Mouse (Mus musculus): Measurements from ENCODE around the gene Cd164. TPM values are rescaled to one million over a fixed set of nuclear protein-coding genes. Genes with fewer than 3 reads are reported as not detected.
"Not testable (repeated sequence)": the region's sequence is repeated elsewhere in the genome, so short reads cannot be mapped to it uniquely, and the experiment has no call there.

Cd164 gene
- total and polyA plus RNA-seq, 2 experiments from 2014 or later: 31.3 to 61.9 TPM

DNA sequence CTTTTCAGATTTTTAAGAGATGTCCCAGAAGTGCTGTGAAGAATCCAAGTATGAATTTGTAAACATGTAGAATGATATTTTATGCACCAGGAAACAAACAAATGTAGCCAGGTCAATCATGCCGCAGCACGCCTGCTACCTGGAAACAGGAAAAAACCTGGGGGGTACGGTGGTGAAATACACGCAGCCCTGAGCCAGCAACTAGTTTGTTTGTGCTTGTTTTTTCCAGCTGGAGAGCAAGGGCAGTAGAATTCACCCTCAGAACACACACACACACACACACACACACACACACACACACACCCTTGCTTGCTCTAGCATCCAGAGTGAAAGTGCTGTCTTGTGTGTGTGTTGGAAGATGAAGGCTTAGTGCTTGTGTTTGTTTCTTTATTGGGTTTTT lies 28.1 kb upstream of the Cd164 start:
- 30% methylated on average over 4 of the region's 4 CpGs for WGBS
- TF ChIP-seq CTCF (IDR thresholded peaks at IDR 0.05; ENCODE audit: low read depth): no peak
- H3K9ac ChIP-seq (replicated peaks; ENCODE audit: low read length): no peak overlapping the region

GRCm38 (mm10) chr10:41500941-41501340 lies 18.3 kb upstream of the Cd164 start:
- TF ChIP-seq CTCF (IDR thresholded peaks at IDR 0.05; ENCODE audit: low read depth): no peak
- Histone ChIP-seq H3K27ac (no peak overlapping the region), H3K4me1 (ENCODE audit: insufficient read depth, low read length) (no peaks in the 10 kb centered on the region), H3K9me3 (ENCODE audit: low read length) (no peaks in the 10 kb centered on the region), H3K9ac (replicated peaks; ENCODE audit: low read length) (no peak overlapping the region), H3K36me3 (ENCODE audit: insufficient read depth, low read length) (no peaks in the 10 kb centered on the region), H3K27me3 (ENCODE audit: insufficient read depth, low read length) (no peaks in the 10 kb centered on the region), H3K4me3 (ENCODE audit: low read length) (no peak overlapping the region), H3K4me2 (ENCODE audit: low read depth, low read length) (no peak overlapping the region)
- ATAC-seq (peak; percentile 77), DNase-seq (ENCODE audit: low spot score) (peak; percentile 82)
- WGBS: 40% methylated on average over 4 of the region's 4 CpGs

More for the DNA sequence above, 28.1 kb upstream of the Cd164 start:
- H3K4me2 ChIP-seq (ENCODE audit: low read depth, low read length): peak overlapping the region; percentile 94
- no peak overlapping the region for H3K27ac ChIP-seq
- H3K27me3 ChIP-seq (ENCODE audit: insufficient read depth, low read length): no peaks in the 10 kb centered on the region
- ATAC-seq (no peak), DNase-seq (ENCODE audit: low spot score) (no peak)
- no peaks in the 10 kb centered on the region for H3K9me3 ChIP-seq (ENCODE audit: low read length)
- peaks cover 9% of the 10 kb centered on the region; the same call in 1 of the 2 replicates for H3K4me1 ChIP-seq (ENCODE audit: insufficient read depth, low read length)
- H3K4me3 ChIP-seq (ENCODE audit: low read length): peak overlapping the region; percentile 55; the same call in 1 of the 2 replicates
- H3K36me3 ChIP-seq (ENCODE audit: insufficient read depth, low read length): no peaks in the 10 kb centered on the region; the same call in 1 of the 2 replicates

DNA sequence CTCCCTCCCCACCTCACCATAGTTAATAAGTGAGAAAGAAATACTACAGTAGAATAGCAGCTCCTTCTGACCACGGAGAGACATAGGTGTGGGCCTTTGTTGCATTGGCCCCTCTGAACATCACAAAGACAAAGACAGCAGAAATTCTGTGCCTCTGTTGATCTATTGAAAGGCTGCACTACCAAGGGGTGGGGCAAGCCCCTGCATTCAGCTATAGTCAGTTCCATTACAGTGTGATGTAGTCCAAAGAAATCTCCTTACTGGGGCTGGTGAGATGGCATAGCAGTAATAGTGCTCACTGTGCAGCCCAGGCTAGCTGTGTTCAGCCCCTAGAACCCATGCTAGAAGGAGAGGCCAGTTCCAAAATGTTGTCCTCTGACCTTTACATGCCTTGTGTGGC lies 14.2 kb upstream of the Cd164 start:
- no peaks in the 10 kb centered on the region for H3K36me3 ChIP-seq (ENCODE audit: insufficient read depth, low read length)
- no peak overlapping the region for H3K4me3 ChIP-seq (ENCODE audit: low read length)
- peak; percentile 41 for ATAC-seq
- H3K9ac ChIP-seq (replicated peaks; ENCODE audit: low read length): no peak overlapping the region
- 69% methylated on average over 1 of the region's 1 CpGs for WGBS
- no peak overlapping the region for H3K27ac ChIP-seq
- TF ChIP-seq CTCF (IDR thresholded peaks at IDR 0.05; ENCODE audit: low read depth): no peak
- no peaks in the 10 kb centered on the region for H3K9me3 ChIP-seq (ENCODE audit: low read length)
- H3K27me3 ChIP-seq (ENCODE audit: insufficient read depth, low read length): no peaks in the 10 kb centered on the region
- no peak for DNase-seq (ENCODE audit: low spot score)
- H3K4me1 ChIP-seq (ENCODE audit: insufficient read depth, low read length): no peaks in the 10 kb centered on the region
- H3K4me2 ChIP-seq (ENCODE audit: low read depth, low read length): no peak overlapping the region

DNA sequence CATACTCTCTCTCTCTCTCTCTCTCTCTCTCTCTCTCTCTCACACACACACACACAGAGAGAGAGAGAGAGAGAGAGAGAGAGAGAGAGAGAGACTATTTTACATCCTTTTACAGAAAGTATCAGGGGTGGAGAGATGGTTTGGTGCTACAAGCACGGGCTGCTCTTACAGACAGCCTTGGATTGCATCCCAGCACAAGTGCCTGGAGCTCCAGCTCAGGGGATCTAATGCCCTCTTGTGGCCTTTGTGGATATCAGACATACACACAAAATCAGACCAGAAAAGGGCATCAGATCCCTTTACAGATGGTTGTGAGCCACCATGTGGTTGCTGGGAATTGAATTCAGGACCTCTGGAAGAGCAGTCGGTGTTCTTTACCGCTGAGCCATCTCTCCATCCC lies 13.8 kb upstream of the Cd164 start:
- H3K27ac ChIP-seq; H3K27me3 ChIP-seq (ENCODE audit: insufficient read depth, low read length); H3K9me3 ChIP-seq (ENCODE audit: low read length); H3K4me1 ChIP-seq (ENCODE audit: insufficient read depth, low read length); H3K9ac ChIP-seq (replicated peaks; ENCODE audit: low read length); H3K4me3 ChIP-seq (ENCODE audit: low read length); H3K4me2 ChIP-seq (ENCODE audit: low read depth, low read length); H3K36me3 ChIP-seq (ENCODE audit: insufficient read depth, low read length): not testable (repeated sequence)
- DNase-seq (ENCODE audit: low spot score) (peak; percentile 92), ATAC-seq (peak; percentile 84)
- TF ChIP-seq CTCF (IDR thresholded peaks at IDR 0.05; ENCODE audit: low read depth): peak; percentile 89
- 5% methylated on average over 3 of the region's 3 CpGs for WGBS

GRCm38 (mm10) chr10:41509160-41509559 lies 10.1 kb upstream of the Cd164 start:
- Histone ChIP-seq H3K27me3 (ENCODE audit: insufficient read depth, low read length) (no peaks in the 10 kb centered on the region), H3K4me1 (ENCODE audit: insufficient read depth, low read length) (no peaks in the 10 kb centered on the region), H3K9me3 (ENCODE audit: low read length) (no peaks in the 10 kb centered on the region), H3K27ac (no peak overlapping the region), H3K36me3 (ENCODE audit: insufficient read depth, low read length) (no peaks in the 10 kb centered on the region), H3K9ac (replicated peaks; ENCODE audit: low read length) (no peak overlapping the region), H3K4me3 (ENCODE audit: low read length) (no peak overlapping the region), H3K4me2 (ENCODE audit: low read depth, low read length) (no peak overlapping the region)
- no peak for DNase-seq (ENCODE audit: low spot score)
- no peak for ATAC-seq
- 36% methylated on average over 2 of the region's 2 CpGs for WGBS
- peak; percentile 57 for TF ChIP-seq CTCF (IDR thresholded peaks at IDR 0.05; ENCODE audit: low read depth)

DNA sequence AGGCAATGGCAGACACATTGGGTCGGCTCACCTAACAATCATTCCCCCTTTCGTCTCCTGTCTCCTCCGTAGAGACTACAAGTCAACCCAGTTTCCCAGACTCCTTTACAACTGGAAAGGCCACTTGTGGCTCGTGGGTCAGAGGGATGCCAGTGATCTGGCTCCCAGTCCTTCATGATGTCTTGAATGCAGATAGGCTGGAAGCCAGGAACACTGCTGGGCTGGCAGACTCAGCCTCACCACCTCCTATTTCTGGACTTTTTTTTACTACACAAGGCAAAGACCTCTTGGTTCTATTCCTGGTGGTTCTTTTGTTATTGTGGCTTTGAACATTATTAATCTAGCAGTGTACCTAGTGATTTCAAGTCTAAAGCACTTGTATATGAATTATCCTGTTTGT lies 4.9 kb upstream of the Cd164 start:
- no peaks in the 10 kb centered on the region for H3K27me3 ChIP-seq (ENCODE audit: insufficient read depth, low read length)
- H3K27ac ChIP-seq: no peak overlapping the region
- no peaks in the 10 kb centered on the region for H3K4me1 ChIP-seq (ENCODE audit: insufficient read depth, low read length)
- no peak overlapping the region for H3K4me2 ChIP-seq (ENCODE audit: low read depth, low read length)
- H3K9me3 ChIP-seq (ENCODE audit: low read length): no peaks in the 10 kb centered on the region
- ATAC-seq: no peak
- no peaks in the 10 kb centered on the region for H3K36me3 ChIP-seq (ENCODE audit: insufficient read depth, low read length)
- no peak overlapping the region for H3K4me3 ChIP-seq (ENCODE audit: low read length)
- no peak for DNase-seq (ENCODE audit: low spot score)
- no peak overlapping the region for H3K9ac ChIP-seq (replicated peaks; ENCODE audit: low read length)
- no peak for TF ChIP-seq CTCF (IDR thresholded peaks at IDR 0.05; ENCODE audit: low read depth)
- 71% methylated on average over 4 of the region's 4 CpGs for WGBS

DNA sequence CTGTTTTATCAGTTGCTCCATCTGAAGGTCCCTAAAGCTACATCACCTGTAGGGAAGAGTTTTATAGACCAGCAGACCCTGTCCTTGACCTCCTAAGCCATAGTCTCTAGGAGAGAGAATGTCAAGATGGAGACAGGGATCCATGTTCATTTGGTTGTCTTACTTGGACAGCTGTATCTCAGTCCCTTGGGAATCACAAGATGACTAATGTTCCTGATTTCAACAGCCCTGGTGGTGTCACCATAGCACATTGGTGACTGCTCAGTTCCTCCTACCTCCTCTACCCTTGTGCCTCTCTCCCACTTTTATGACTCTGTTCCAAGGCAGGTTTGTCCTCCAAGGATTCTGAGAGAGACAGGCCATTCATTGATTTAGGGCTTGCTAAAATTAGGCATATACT lies 4.3 kb upstream of the Cd164 start:
- H3K9me3 ChIP-seq (ENCODE audit: low read length): no peaks in the 10 kb centered on the region
- no peak overlapping the region for H3K4me3 ChIP-seq (ENCODE audit: low read length)
- no peaks in the 10 kb centered on the region for H3K27me3 ChIP-seq (ENCODE audit: insufficient read depth, low read length)
- ATAC-seq (no peak), DNase-seq (ENCODE audit: low spot score) (no peak)
- no peak overlapping the region for H3K9ac ChIP-seq (replicated peaks; ENCODE audit: low read length)
- no peak for TF ChIP-seq CTCF (IDR thresholded peaks at IDR 0.05; ENCODE audit: low read depth)
- H3K27ac ChIP-seq: no peak overlapping the region
- no peaks in the 10 kb centered on the region for H3K36me3 ChIP-seq (ENCODE audit: insufficient read depth, low read length)
- no peaks in the 10 kb centered on the region for H3K4me1 ChIP-seq (ENCODE audit: insufficient read depth, low read length)
- no peak overlapping the region for H3K4me2 ChIP-seq (ENCODE audit: low read depth, low read length)
